Mouse (Mus musculus) heart, postnatal 10 days (tissue): ENCODE measurements around the gene Prdm10. TPM values are rescaled to one million over a fixed set of nuclear protein-coding genes. Genes with fewer than 3 reads are reported as not detected.

Source experiments
- DNase-seq, 2 experiments: peaks; one replicate each; pipeline ENCODE4 v3.0.0; 2021
- intact Hi-C: fragments of 180-260 bp; cut with DNase I; formaldehyde crosslinking; loops from one replicate; pipeline ENCODE4 v1.15.1; 2025
- total RNA-seq, 2 experiments: library from RNA; stranded (reverse); gene quantifications; 2 replicates each; pipeline ENCODE4 v1.2.3; 2021

The Prdm10 gene
- total RNA-seq, 2 experiments from 2014 or later: 5.2 to 6.0 TPM

DNA sequence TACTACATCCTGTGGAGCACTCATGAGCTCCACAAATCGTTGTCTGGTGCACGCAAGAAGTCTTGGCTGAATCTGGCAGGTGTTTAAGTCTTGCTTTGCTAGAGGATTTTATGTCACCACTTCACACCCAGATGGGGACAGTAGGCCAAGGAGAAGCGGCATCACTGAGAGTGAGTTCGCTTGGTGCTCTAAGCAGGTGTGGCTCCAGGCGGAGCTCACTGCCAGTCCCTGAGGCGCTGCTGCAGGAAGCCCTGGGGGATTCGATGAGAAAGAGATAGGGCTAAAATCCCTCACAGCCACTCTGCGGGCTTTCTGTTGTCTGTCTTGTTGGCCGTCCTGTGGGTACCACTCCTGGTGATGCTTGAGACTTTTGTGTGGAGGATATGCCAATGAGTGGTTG lies 149.7 kb downstream of the Prdm10 start:
- intact Hi-C loops: no loop called here

More for the DNA sequence above, 149.7 kb downstream of the Prdm10 start:
- DNase-seq: no peak

Other genes starting within 250 kb of the Prdm10 start
- 10 to 100 TPM; 31.3 to 35.6 TPM for gene Zbtb44, start 249.9 kb upstream of the Prdm10 start, total RNA-seq
- under 1 TPM; 0.42 to 0.93 TPM for gene St14, start 148.7 kb upstream of the Prdm10 start, total RNA-seq
- 100 to 1,000 TPM; 333 to 347 TPM for gene Aplp2, start 68.7 kb upstream of the Prdm10 start, total RNA-seq
- gene Nfrkb, start 105.7 kb downstream of the Prdm10 start, total RNA-seq: 10 to 100 TPM; 16.0 to 17.8 TPM
- gene Tmem45b, start 183.9 kb downstream of the Prdm10 start, total RNA-seq: 1 to 10 TPM in 1 of 2 experiments, under 1 TPM in 1; 0.22 to 1.8 TPM